Mouse (Mus musculus) hindbrain, embryonic 12.5 days (tissue): Measurements from ENCODE around the gene Efr3b. TPM values are rescaled to one million over a fixed set of nuclear protein-coding genes. Genes with fewer than 3 reads are reported as not detected.
A peak's percentile ranks its signal among the peaks of the same experiment; 100 is the strongest.

Source experiments
- ATAC-seq: fragments of 200-750 bp; cut with Nextera tagmentation; 2 replicates; pipeline ENCODE4 v1.8.0; 2017; ENCODE audit warnings: moderate TSS enrichment; ENCODE audit not compliant: low FRiP score
- H3K27ac ChIP-seq: fragments of 300-500 bp; sonication (generic); 2 replicates; pipeline ENCODE4 v1.5.1; 2016; ENCODE audit warnings: mild to moderate bottlenecking
- H3K27me3 ChIP-seq: fragments of 300-500 bp; sonication (generic); 2 replicates; pipeline ENCODE4 v1.6.1; 2016; ENCODE audit warnings: mild to moderate bottlenecking
- H3K36me3 ChIP-seq: fragments of 300-500 bp; sonication (generic); 2 replicates; pipeline ENCODE4 v1.6.1; 2016; ENCODE audit warnings: mild to moderate bottlenecking
- H3K4me1 ChIP-seq: fragments of 300-500 bp; sonication (generic); 2 replicates; pipeline ENCODE4 v1.6.1; 2016
- H3K4me2 ChIP-seq: fragments of 300-500 bp; sonication (generic); replicated peaks from 2 replicates; pipeline ENCODE4 v1.6.1; 2016; ENCODE audit warnings: mild to moderate bottlenecking
- H3K4me3 ChIP-seq: fragments of 300-500 bp; sonication (generic); 2 replicates; pipeline ENCODE4 v1.5.1; 2016; ENCODE audit warnings: mild to moderate bottlenecking
- H3K9ac ChIP-seq: fragments of 300-500 bp; sonication (generic); 2 replicates; pipeline ENCODE4 v1.6.1; 2016; ENCODE audit warnings: mild to moderate bottlenecking, moderate library complexity
- H3K9me3 ChIP-seq: fragments of 300-500 bp; sonication (generic); replicated peaks from 2 replicates; pipeline ENCODE4 v1.6.1; 2016; ENCODE audit warnings: mild to moderate bottlenecking
- WGBS: fragments of 180-500 bp; shearing (Covaris S2); methylation state at CpG from one replicate; pipeline ENCODE4 v1.1.7; 2016; 5-methylcytosine and 5-hydroxymethylcytosine counted together
- polyA plus RNA-seq: library from polyadenylated mRNA; unstranded; fragments of >200 nt; fragmentation: Nextera tagmentation; extraction: Ambion mirVana; gene quantifications from 2 replicates; pipeline ENCODE4 v1.2.1, GENCODE M21; 2016

Efr3b gene
- polyA plus RNA-seq, 1 experiment from 2014 or later, result 33.1 TPM

DNA sequence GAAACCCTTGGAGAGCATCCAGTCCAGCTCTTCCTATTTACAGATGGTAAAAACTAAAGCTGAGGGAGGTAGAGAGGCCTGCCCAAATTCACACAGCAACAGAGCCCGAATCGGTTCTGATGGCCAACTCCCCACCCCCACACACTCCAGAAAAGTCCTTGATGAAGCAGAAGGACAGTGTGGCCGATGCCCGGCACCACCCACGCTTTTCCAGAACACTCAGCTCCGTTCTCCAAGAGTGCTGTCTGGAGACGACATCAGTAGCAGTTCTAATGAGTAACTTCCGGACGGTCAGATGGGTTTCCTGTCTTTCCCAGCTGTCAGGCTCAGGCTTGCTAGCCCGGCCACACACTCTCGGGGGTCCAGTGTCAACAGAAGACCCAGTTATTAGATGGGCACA, 10.2 kb downstream of the Efr3b start:
- H3K4me1 ChIP-seq, result no peaks in the 10 kb centered on the region
- no peak overlapping the region for H3K9ac ChIP-seq
- no peaks in the 10 kb centered on the region for H3K36me3 ChIP-seq
- H3K27me3 ChIP-seq, result no peaks in the 10 kb centered on the region
- no peak for ATAC-seq
- no peak overlapping the region for H3K27ac ChIP-seq
- H3K4me2 ChIP-seq, result no peak overlapping the region
- WGBS, result 83% methylated on average over 11 of the region's 11 CpGs
- no peaks in the 10 kb centered on the region for H3K9me3 ChIP-seq
- no peak overlapping the region for H3K4me3 ChIP-seq

DNA sequence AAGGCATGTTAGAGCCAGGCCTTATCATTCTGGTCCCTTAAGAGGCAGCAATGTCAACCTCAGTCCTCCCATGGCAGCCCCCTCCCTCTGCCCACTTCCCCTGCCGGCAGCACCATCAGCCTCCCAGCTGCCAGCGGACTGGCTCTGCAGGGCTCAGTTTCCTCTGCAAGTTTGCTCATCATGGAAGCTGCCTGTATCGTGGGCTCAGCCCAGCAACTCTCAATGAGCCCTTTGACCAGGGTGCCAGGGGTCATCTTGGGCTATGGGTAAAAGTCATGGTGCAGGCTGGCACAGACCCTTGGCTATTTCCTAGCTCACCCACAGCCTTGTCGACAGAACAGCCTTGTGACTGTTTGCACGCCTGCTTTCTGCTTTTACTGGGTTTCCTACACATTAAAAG, 14.4 kb downstream of the Efr3b start:
- no peak overlapping the region for H3K27ac ChIP-seq
- H3K9ac ChIP-seq, result no peak overlapping the region
- H3K27me3 ChIP-seq, result no peaks in the 10 kb centered on the region
- no peaks in the 10 kb centered on the region for H3K36me3 ChIP-seq
- H3K4me1 ChIP-seq, result peaks cover 5% of the 10 kb centered on the region; the same call in 1 of the 2 replicates
- no peak for ATAC-seq
- 73% methylated on average over 5 of the region's 5 CpGs for WGBS
- H3K4me3 ChIP-seq, result no peak overlapping the region
- H3K4me2 ChIP-seq, result no peak overlapping the region
- H3K9me3 ChIP-seq, result no peaks in the 10 kb centered on the region

DNA sequence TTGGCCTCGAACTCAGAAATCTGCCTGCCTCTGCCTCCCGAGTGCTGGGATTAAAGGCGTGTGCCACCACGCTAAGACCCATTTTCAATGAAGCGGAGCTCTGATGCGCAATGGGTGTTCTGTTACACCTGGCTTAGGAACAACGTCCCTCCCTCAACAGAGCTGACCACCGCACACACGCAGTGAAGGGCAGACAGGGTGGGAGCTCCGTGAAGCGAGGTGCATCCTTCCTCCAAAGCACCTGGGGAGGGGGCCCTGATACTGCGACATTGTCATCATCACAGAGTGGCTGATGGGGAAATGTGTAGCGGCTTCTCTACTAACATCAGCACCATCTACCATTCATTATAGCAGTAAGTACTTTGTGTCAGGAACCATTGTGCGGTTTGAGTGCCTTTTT, 15.2 kb downstream of the Efr3b start:
- H3K36me3 ChIP-seq, result no peaks in the 10 kb centered on the region
- no peak for ATAC-seq
- H3K9ac ChIP-seq, result no peak overlapping the region
- H3K9me3 ChIP-seq, result no peaks in the 10 kb centered on the region
- 92% methylated on average over 14 of the region's 14 CpGs for WGBS
- H3K4me1 ChIP-seq, result peaks cover 5% of the 10 kb centered on the region; the same call in 1 of the 2 replicates
- H3K27ac ChIP-seq, result no peak overlapping the region
- no peak overlapping the region for H3K4me2 ChIP-seq
- no peak overlapping the region for H3K4me3 ChIP-seq
- no peaks in the 10 kb centered on the region for H3K27me3 ChIP-seq

DNA sequence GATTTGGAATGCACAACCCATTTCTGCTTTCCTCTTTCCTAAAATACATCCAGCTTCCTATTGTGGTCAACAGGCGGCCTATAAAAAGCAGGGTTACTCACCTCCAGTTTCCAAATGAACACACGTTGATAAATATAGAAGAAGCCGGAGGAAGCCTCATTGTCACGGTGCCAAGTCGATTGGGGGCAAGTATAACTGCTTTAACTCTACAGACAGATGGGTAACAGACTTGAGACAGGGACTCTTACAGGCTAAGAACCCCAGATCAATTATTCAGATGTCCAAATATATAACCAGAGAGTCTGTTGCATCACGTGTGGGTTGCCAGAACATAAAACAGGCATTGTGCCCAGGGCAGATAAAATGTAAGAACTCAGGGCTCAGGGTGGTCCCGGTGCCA, 15.9 kb downstream of the Efr3b start:
- Histone ChIP-seq H3K27ac (no peak overlapping the region), H3K36me3 (no peaks in the 10 kb centered on the region), H3K9me3 (no peaks in the 10 kb centered on the region), H3K4me1 (peaks cover 5% of the 10 kb centered on the region; the same call in 1 of the 2 replicates), H3K27me3 (no peaks in the 10 kb centered on the region), H3K9ac (no peak overlapping the region), H3K4me2 (no peak overlapping the region), H3K4me3 (no peak overlapping the region)
- no peak for ATAC-seq
- WGBS, result 87% methylated on average over 7 of the region's 7 CpGs

DNA sequence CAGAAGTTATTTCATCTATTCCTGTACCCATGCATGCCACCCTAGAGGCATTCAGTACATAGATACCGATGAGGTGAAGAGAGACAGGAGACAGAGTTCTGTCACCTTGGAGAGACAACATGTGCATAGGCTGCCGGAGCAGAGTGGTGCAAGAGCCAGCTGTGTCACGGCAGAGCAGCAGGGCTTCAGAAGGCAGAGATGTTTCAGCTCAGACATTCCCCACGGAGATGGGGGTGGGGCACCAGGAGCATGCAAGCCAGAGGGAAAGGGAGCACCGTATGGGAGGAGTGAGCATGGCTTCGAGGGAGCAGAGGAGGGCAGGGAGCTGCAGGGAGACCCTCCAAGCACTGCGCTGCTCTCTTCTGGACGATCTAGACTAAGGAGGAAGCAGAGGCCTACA, 18.2 kb downstream of the Efr3b start:
- peak; percentile 69 for ATAC-seq
- no peak overlapping the region for H3K27ac ChIP-seq
- 42% methylated on average over 8 of the region's 8 CpGs for WGBS
- H3K9me3 ChIP-seq, result no peaks in the 10 kb centered on the region
- peaks cover 5% of the 10 kb centered on the region; the same call in 1 of the 2 replicates for H3K4me1 ChIP-seq
- H3K4me2 ChIP-seq, result no peak overlapping the region
- no peaks in the 10 kb centered on the region for H3K36me3 ChIP-seq
- H3K27me3 ChIP-seq, result no peaks in the 10 kb centered on the region
- H3K4me3 ChIP-seq, result no peak overlapping the region
- H3K9ac ChIP-seq, result no peak overlapping the region

DNA sequence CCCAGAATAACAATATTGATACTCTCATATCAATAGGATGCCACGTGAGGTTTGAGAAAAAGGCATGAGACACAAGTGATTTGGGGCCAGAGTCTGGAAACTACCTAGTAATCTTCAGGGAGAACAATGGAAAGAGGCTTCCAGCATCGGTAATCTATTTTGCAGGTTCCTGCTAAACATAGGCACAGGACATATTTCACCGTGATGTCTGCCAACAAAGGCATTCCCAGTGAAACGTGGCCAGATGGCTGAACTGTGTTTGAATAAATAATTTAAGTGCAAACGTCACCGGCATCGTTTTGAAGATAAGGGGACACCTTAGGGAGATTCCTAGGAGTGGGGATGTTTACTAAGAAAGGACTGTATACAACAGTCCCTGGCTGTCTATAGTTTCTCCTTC, 22.4 kb downstream of the Efr3b start:
- ATAC-seq, result no peak
- peaks cover 5% of the 10 kb centered on the region; the same call in 1 of the 2 replicates for H3K4me1 ChIP-seq
- no peak overlapping the region for H3K4me2 ChIP-seq
- 60% methylated on average over 7 of the region's 7 CpGs for WGBS
- H3K27me3 ChIP-seq, result no peaks in the 10 kb centered on the region
- H3K9ac ChIP-seq, result no peak overlapping the region
- H3K36me3 ChIP-seq, result no peaks in the 10 kb centered on the region
- H3K27ac ChIP-seq, result no peak overlapping the region
- H3K4me3 ChIP-seq, result no peak overlapping the region
- H3K9me3 ChIP-seq, result no peaks in the 10 kb centered on the region

DNA sequence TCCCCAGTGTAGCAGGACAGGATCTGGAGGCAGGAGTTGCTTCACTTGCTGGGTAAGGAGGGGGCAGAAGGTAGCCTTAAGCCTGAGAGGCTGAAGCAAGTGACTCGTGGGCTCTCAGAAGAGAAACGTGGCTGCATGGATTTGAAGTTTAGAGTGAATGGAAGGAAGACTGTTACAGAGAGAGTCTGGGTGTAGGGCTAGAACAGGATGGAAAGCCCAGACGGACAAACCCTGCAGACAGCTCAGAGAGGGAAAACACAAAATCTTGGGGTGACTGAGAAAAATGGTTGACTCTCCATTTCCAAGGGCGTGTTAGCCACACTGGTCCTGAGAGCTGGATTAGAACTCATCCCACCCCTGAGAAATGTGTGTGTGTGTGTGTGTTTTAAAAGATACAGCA, 23.0 kb downstream of the Efr3b start:
- no peaks in the 10 kb centered on the region for H3K9me3 ChIP-seq
- H3K27ac ChIP-seq, result no peak overlapping the region
- H3K9ac ChIP-seq, result no peak overlapping the region
- no peaks in the 10 kb centered on the region for H3K36me3 ChIP-seq
- peaks cover 5% of the 10 kb centered on the region; the same call in 1 of the 2 replicates for H3K4me1 ChIP-seq
- H3K4me2 ChIP-seq, result no peak overlapping the region
- ATAC-seq, result no peak
- no peaks in the 10 kb centered on the region for H3K27me3 ChIP-seq
- no peak overlapping the region for H3K4me3 ChIP-seq
- 77% methylated on average over 4 of the region's 4 CpGs for WGBS

DNA sequence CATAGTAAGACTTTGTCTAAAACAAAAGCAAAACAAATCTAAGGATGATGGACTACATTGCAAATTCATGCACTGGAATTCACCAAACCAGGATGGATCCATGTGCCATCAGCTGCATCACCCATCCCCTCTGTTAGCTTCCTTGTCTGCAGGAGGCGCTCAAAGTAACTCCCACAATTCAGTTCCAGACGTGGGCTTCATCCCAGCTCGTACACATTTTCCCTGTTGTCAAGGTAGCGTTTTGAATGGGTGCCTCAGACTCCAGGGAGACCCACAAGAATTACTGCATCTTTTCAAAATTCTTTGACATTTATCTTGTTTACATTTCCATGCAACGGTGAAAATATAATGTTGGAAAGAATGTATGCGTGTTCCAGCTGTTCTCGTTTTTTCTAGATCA, 23.5 kb downstream of the Efr3b start:
- no peaks in the 10 kb centered on the region for H3K9me3 ChIP-seq
- WGBS, result 67% methylated on average over 7 of the region's 7 CpGs
- peaks cover under 1% of the 10 kb centered on the region; the same call in 1 of the 2 replicates for H3K4me1 ChIP-seq
- H3K27ac ChIP-seq, result no peak overlapping the region
- H3K4me3 ChIP-seq, result no peak overlapping the region
- no peaks in the 10 kb centered on the region for H3K27me3 ChIP-seq
- no peaks in the 10 kb centered on the region for H3K36me3 ChIP-seq
- H3K4me2 ChIP-seq, result no peak overlapping the region
- H3K9ac ChIP-seq, result no peak overlapping the region
- ATAC-seq, result no peak

DNA sequence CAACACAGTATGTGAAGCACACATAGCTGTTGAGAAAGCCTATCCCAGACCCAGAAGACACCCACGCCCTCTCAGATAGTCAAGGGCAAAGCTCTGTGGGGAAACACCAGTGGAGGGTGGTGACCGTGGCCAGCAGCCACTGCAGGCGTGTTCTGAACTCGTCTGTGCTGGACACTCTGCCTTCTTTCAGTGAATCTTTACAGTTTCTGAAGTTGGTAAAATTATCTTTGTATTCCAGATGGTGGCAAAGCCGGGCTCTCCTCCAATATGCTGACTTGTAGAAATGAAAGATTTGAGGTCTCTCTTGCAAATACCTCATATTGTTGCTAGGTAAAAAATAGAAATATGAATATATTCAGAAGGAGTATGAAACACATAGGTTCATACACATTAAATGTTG, 27.0 kb downstream of the Efr3b start:
- ATAC-seq, result no peak
- WGBS, result 88% methylated on average over 5 of the region's 5 CpGs

DNA sequence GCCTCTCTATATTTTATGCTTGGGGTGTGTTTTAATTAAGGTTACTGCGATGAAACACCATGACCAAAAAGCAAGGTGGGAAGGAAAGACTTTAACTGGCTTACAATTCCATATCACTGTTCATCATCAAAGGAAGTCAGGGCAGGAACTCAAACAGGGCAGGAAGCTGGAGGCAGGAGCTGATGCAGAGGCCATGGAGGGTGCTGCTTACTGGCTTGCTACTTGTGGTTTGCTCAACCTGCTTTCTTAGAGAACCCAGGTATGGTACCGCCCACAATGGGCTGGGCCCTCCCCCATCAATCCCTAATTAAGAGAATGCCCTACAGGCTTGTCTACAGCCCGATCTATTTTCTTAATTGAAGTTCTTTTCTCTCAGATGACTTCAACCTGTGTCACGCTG, 27.4 kb downstream of the Efr3b start:
- H3K4me3 ChIP-seq, result no peak overlapping the region
- no peaks in the 10 kb centered on the region for H3K9me3 ChIP-seq
- no peaks in the 10 kb centered on the region for H3K27me3 ChIP-seq
- H3K9ac ChIP-seq, result no peak overlapping the region
- no peaks in the 10 kb centered on the region for H3K36me3 ChIP-seq
- no peak for ATAC-seq
- no peak overlapping the region for H3K4me2 ChIP-seq
- 92% methylated on average over 4 of the region's 4 CpGs for WGBS
- peaks cover 26% of the 10 kb centered on the region for H3K4me1 ChIP-seq
- no peak overlapping the region for H3K27ac ChIP-seq

More for the DNA sequence above, 27.0 kb downstream of the Efr3b start:
- Histone ChIP-seq H3K27me3 (no peaks in the 10 kb centered on the region), H3K9me3 (no peaks in the 10 kb centered on the region), H3K4me2 (no peak overlapping the region), H3K36me3 (no peaks in the 10 kb centered on the region), H3K4me1 (peaks cover 24% of the 10 kb centered on the region), H3K4me3 (no peak overlapping the region), H3K27ac (no peak overlapping the region), H3K9ac (no peak overlapping the region)

DNA sequence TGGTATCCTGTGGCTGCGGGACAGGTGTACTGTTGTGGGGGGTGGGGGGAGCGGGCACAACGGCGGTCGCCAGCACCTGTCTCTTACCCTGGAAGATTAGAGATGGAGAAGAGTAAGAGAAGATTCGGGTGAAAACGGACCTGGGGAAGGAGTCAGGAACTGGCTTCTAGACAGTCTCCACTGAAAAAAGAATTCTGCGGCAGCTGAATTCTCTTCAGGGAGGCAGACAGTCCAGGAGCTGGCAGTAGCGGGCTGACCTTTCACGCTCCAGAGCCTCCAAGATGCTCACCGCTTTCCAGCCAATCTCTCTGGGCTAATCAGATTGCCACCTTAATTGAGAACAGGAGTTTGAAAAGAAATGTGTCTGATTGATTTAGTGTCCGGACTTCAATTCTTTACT, 30.0 kb downstream of the Efr3b start:
- ATAC-seq, result peak; percentile 55; the same call in 1 of the 2 replicates
- H3K4me2 ChIP-seq, result no peak overlapping the region; the same call in 1 of the 2 replicates

DNA sequence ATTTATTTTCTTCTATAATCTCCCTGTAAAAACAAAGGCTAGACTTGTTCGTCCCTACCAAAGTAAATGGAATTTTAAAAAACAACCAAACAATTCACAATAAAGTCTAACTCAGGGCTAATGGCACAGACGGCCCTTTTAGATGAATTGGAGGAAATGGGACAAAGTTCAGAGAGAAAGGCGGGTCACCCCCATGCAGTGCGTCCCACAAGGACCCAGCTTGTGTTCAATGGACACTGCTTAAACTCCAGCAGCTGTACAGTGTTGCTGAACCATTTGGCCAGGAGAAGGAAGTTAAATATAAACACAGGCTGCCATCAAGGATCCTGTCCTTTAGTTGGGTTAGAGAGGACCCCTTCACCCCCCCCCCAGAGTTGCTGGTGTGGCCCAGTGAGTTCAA, 30.9 kb downstream of the Efr3b start:
- Histone ChIP-seq H3K27me3 (no peaks in the 10 kb centered on the region), H3K4me2 (no peak overlapping the region), H3K4me1 (peaks cover 33% of the 10 kb centered on the region), H3K4me3 (no peak overlapping the region), H3K27ac (no peak overlapping the region), H3K9ac (no peak overlapping the region), H3K36me3 (no peaks in the 10 kb centered on the region), H3K9me3 (no peaks in the 10 kb centered on the region)
- WGBS, result 50% methylated on average over 4 of the region's 4 CpGs
- peak; percentile 38; the same call in 1 of the 2 replicates for ATAC-seq

More for the DNA sequence above, 30.0 kb downstream of the Efr3b start:
- Histone ChIP-seq H3K9ac (no peak overlapping the region), H3K9me3 (no peaks in the 10 kb centered on the region), H3K4me1 (peaks cover 33% of the 10 kb centered on the region), H3K27ac (peak overlapping the region; percentile 48; the same call in 1 of the 2 replicates), H3K4me3 (no peak overlapping the region), H3K27me3 (no peaks in the 10 kb centered on the region), H3K36me3 (no peaks in the 10 kb centered on the region)
- 47% methylated on average over 12 of the region's 12 CpGs for WGBS

DNA sequence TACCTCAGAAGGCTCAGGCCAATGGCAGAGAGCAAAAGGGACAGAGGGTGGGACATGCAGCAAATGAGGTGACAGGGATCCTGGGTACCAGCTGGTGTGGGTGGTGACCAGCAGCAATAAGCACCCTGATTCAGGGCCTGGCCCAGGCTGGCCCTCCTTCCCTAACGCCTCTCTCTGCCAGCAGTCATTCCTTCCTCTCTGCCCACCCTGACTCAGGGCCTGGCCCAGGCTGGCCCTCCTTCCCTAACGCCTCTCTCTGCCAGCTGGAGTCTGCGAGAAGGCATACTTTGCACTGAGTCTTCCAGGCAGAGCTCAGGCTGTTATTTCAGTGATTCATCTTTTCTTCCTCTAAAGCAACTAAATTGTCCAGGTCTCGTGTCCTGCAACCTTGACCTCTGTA, 31.5 kb downstream of the Efr3b start:
- no peaks in the 10 kb centered on the region for H3K9me3 ChIP-seq
- H3K9ac ChIP-seq, result no peak overlapping the region
- WGBS, result 52% methylated on average over 4 of the region's 4 CpGs
- peak overlapping the region; percentile 36; the same call in 1 of the 2 replicates for H3K27ac ChIP-seq
- H3K36me3 ChIP-seq, result no peaks in the 10 kb centered on the region
- no peaks in the 10 kb centered on the region for H3K27me3 ChIP-seq
- no peak overlapping the region for H3K4me3 ChIP-seq
- H3K4me2 ChIP-seq, result no peak overlapping the region
- H3K4me1 ChIP-seq, result peaks cover 33% of the 10 kb centered on the region
- ATAC-seq, result no peak
